In genomic region chr10:89656366-89656765, GRCm38 (mm10) we compare ENCODE assay signal across 14 mouse cellular contexts. TPM values are rescaled to one million over a fixed set of nuclear protein-coding genes. Genes with fewer than 3 reads are reported as not detected.
A peak's percentile ranks its signal among the peaks of the same experiment; 100 is the strongest.
DNase-seq lines count a peak whose midpoint lies in the region; TF ChIP-seq lines count a peak whose summit lies in the region.
"Had no signal": no experiment of that assay in that cellular context is flagged by ENCODE, and none has a peak within 500 bp of the region (broad histone marks: within the 10 kb centered on the region; RNA-seq: fewer than 3 reads in every experiment).

No protein-coding gene starts in this region.

- intact Hi-C loops in heart, postnatal 36 days (cut with DNase I): no loop called here

- no peak for TF ChIP-seq CTCF in brain, embryonic 14.5 days (IDR thresholded peaks at IDR 0.05; ENCODE audit: borderline replicate concordance, extremely low read depth, insufficient read depth, insufficient read length)

- TF ChIP-seq POLR2A in brain, embryonic 14.5 days (IDR thresholded peaks at IDR 0.05; ENCODE audit: borderline replicate concordance, extremely low read depth, insufficient read depth, insufficient read length, poor library complexity, severe bottlenecking): no peak

- DNase-seq in adrenal gland, postnatal 10 days: peak; percentile 60
- DNase-seq in adrenal gland, adult 18-20 months (ENCODE audit: low spot score in 2 of 2): no peak
- peak; percentile 10 to 31 for DNase-seq in heart, postnatal 36 days
- DNase-seq in heart, adult 11 months: no peak
- peak; percentile 25 for DNase-seq in brain, embryonic 14.5 days (ENCODE audit: low read depth)
- DNase-seq in cerebellum, postnatal 14 days: peak; percentile 80 to 83
- DNase-seq in MN1 (ENCODE audit: low spot score): no peak
- no peak for DNase-seq in gastrocnemius, postnatal 10 days
- DNase-seq: kidney, adult 9 months; liver, postnatal 0 days; midbrain, embryonic 14.5 days had no signal

RNA-seq across cellular contexts. Expression of gene Scyl2, which starts 29.7 kb away (rescaled TPM):
- total RNA-seq in adrenal gland, postnatal 10 days (2021): 10 to 100 TPM; 34.2 to 36.9 TPM
- total RNA-seq in adrenal gland, adult 18-20 months (2021): 10 to 100 TPM; 42.9 to 51.9 TPM
- 10 to 100 TPM; 15.8 to 16.6 TPM for total RNA-seq in heart, postnatal 36 days (2021)
- 44.8 and 49.0 TPM in 2 replicates for polyA plus RNA-seq in brain, embryonic 14.5 days (2012; rRNA removed)
- total RNA-seq in gastrocnemius, postnatal 10 days (2021): 10 to 100 TPM; 11.0 to 13.2 TPM

RNA-seq across cellular contexts. Expression of gene Slc17a8, which starts 35.3 kb away (rescaled TPM):
- total RNA-seq in adrenal gland, postnatal 10 days (2021): 1 to 10 TPM in 1 of 2 experiments, under 1 TPM in 1; 0.33 to 1.0 TPM
- total RNA-seq in adrenal gland, adult 18-20 months (2021): not detected
- total RNA-seq in heart, postnatal 36 days (2021): not detected
- polyA plus RNA-seq in brain, embryonic 14.5 days (2012; rRNA removed): 1.1 and 3.1 TPM in 2 replicates
- total RNA-seq in gastrocnemius, postnatal 10 days (2021): under 1 TPM; 0.09 to 0.32 TPM
- total RNA-seq: CH12.LX had no signal
- polyA plus RNA-seq: limb, embryonic 12.5 days; neural tube, embryonic 11.5 days had no signal

Comparison
In these comparisons a context has a peak if more than half of its experiments do, and no peak if none do; other contexts are left out.
1. DNase-seq: peak in adrenal gland, postnatal 10 days (single experiment), heart, postnatal 36 days (2 of 2), brain, embryonic 14.5 days (single experiment) and cerebellum, postnatal 14 days (2 of 2); none in adrenal gland, adult 18-20 months (0 of 2), heart, adult 11 months (single experiment), MN1 (single experiment) and gastrocnemius, postnatal 10 days (single experiment).